Mouse (Mus musculus): ENCODE results near the gene Cltc. TPM values are rescaled to one million over a fixed set of nuclear protein-coding genes. Genes with fewer than 3 reads are reported as not detected.

Gene Cltc
- polyA plus RNA-seq, 1 experiment = 70.7 TPM

GRCm38 (mm10) chr11:86664406-86664805, 93.0 kb downstream of the Cltc start:
- H3K4me3 ChIP-seq (ENCODE audit: control insufficient read depth, insufficient read depth, low read length) = no peak overlapping the region
- H3K36me3 ChIP-seq (ENCODE audit: control insufficient read depth, insufficient read depth, low read length) = peaks cover 41% of the 10 kb centered on the region
- H3K4me1 ChIP-seq (replicated peaks; ENCODE audit: control insufficient read depth, insufficient read depth, low read length) = no peaks in the 10 kb centered on the region
- H3K27ac ChIP-seq (ENCODE audit: control insufficient read depth, insufficient read depth, low read length) = no peak overlapping the region
- H3K27me3 ChIP-seq (ENCODE audit: control insufficient read depth, insufficient read depth, low read length) = no peaks in the 10 kb centered on the region
- DNase-seq = no peak
- TF ChIP-seq POLR2A (IDR thresholded peaks at IDR 0.05; ENCODE audit: control insufficient read depth, extremely low read depth, insufficient read depth, low read length, poor library complexity) (no peak), CTCF (IDR thresholded peaks at IDR 0.05; ENCODE audit: borderline replicate concordance, control insufficient read depth, extremely low read depth, insufficient read depth, low read length, poor library complexity) (no peak)
- 95% methylated on average over 3 of the region's 3 CpGs for WGBS

GRCm38 (mm10) chr11:86663977-86664376, 93.4 kb downstream of the Cltc start:
- H3K27ac ChIP-seq (ENCODE audit: control insufficient read depth, insufficient read depth, low read length) = no peak overlapping the region
- no peaks in the 10 kb centered on the region for H3K27me3 ChIP-seq (ENCODE audit: control insufficient read depth, insufficient read depth, low read length)
- TF ChIP-seq CTCF (IDR thresholded peaks at IDR 0.05; ENCODE audit: borderline replicate concordance, control insufficient read depth, extremely low read depth, insufficient read depth, low read length, poor library complexity) (no peak), POLR2A (IDR thresholded peaks at IDR 0.05; ENCODE audit: control insufficient read depth, extremely low read depth, insufficient read depth, low read length, poor library complexity) (no peak)
- H3K36me3 ChIP-seq (ENCODE audit: control insufficient read depth, insufficient read depth, low read length) = peaks cover 41% of the 10 kb centered on the region
- DNase-seq = no peak
- no peak overlapping the region for H3K4me3 ChIP-seq (ENCODE audit: control insufficient read depth, insufficient read depth, low read length)
- H3K4me1 ChIP-seq (replicated peaks; ENCODE audit: control insufficient read depth, insufficient read depth, low read length) = no peaks in the 10 kb centered on the region

GRCm38 (mm10) chr11:86662986-86663895, 94.1 kb downstream of the Cltc start:
- Histone ChIP-seq H3K4me1 (replicated peaks; ENCODE audit: control insufficient read depth, insufficient read depth, low read length) (no peaks in the 10 kb centered on the region), H3K27ac (ENCODE audit: control insufficient read depth, insufficient read depth, low read length) (no peak overlapping the region), H3K36me3 (ENCODE audit: control insufficient read depth, insufficient read depth, low read length) (peaks cover 41% of the 10 kb centered on the region), H3K27me3 (ENCODE audit: control insufficient read depth, insufficient read depth, low read length) (no peaks in the 10 kb centered on the region), H3K4me3 (ENCODE audit: control insufficient read depth, insufficient read depth, low read length) (no peak overlapping the region)
- TF ChIP-seq CTCF (IDR thresholded peaks at IDR 0.05; ENCODE audit: borderline replicate concordance, control insufficient read depth, extremely low read depth, insufficient read depth, low read length, poor library complexity) (no peak), POLR2A (IDR thresholded peaks at IDR 0.05; ENCODE audit: control insufficient read depth, extremely low read depth, insufficient read depth, low read length, poor library complexity) (no peak)
- DNase-seq = no peak
- 93% methylated on average over 8 of the region's 8 CpGs for WGBS

- DNase-seq = no peak
- H3K4me3 ChIP-seq (ENCODE audit: control insufficient read depth, insufficient read depth, low read length) = no peak overlapping the region
Observed at GRCm38 (mm10) chr11:86657863-86658262, 99.5 kb downstream of the Cltc start.

GRCm38 (mm10) chr11:86656849-86657567, 100.4 kb downstream of the Cltc start:
- Histone ChIP-seq H3K4me1 (replicated peaks; ENCODE audit: control insufficient read depth, insufficient read depth, low read length) (no peaks in the 10 kb centered on the region), H3K4me3 (ENCODE audit: control insufficient read depth, insufficient read depth, low read length) (no peak overlapping the region), H3K27ac (ENCODE audit: control insufficient read depth, insufficient read depth, low read length) (no peak overlapping the region), H3K27me3 (ENCODE audit: control insufficient read depth, insufficient read depth, low read length) (no peaks in the 10 kb centered on the region), H3K36me3 (ENCODE audit: control insufficient read depth, insufficient read depth, low read length) (peaks cover 13% of the 10 kb centered on the region)
- no peak for TF ChIP-seq POLR2A (IDR thresholded peaks at IDR 0.05; ENCODE audit: control insufficient read depth, extremely low read depth, insufficient read depth, low read length, poor library complexity)
- no peak for TF ChIP-seq CTCF (IDR thresholded peaks at IDR 0.05; ENCODE audit: borderline replicate concordance, control insufficient read depth, extremely low read depth, insufficient read depth, low read length, poor library complexity)
- WGBS = 93% methylated on average over 4 of the region's 4 CpGs
- DNase-seq = no peak

More at GRCm38 (mm10) chr11:86657863-86658262, 99.5 kb downstream of the Cltc start:
- Histone ChIP-seq H3K27ac (ENCODE audit: control insufficient read depth, insufficient read depth, low read length) (no peak overlapping the region), H3K27me3 (ENCODE audit: control insufficient read depth, insufficient read depth, low read length) (no peaks in the 10 kb centered on the region), H3K4me1 (replicated peaks; ENCODE audit: control insufficient read depth, insufficient read depth, low read length) (no peaks in the 10 kb centered on the region), H3K36me3 (ENCODE audit: control insufficient read depth, insufficient read depth, low read length) (peaks cover 19% of the 10 kb centered on the region)
- TF ChIP-seq POLR2A (IDR thresholded peaks at IDR 0.05; ENCODE audit: control insufficient read depth, extremely low read depth, insufficient read depth, low read length, poor library complexity) (no peak), CTCF (IDR thresholded peaks at IDR 0.05; ENCODE audit: borderline replicate concordance, control insufficient read depth, extremely low read depth, insufficient read depth, low read length, poor library complexity) (no peak)

GRCm38 (mm10) chr11:86655671-86656070, 101.7 kb downstream of the Cltc start:
- 23% methylated on average over 1 of the region's 1 CpGs for WGBS
- Histone ChIP-seq H3K27me3 (ENCODE audit: control insufficient read depth, insufficient read depth, low read length) (no peaks in the 10 kb centered on the region), H3K27ac (ENCODE audit: control insufficient read depth, insufficient read depth, low read length) (no peak overlapping the region), H3K4me3 (ENCODE audit: control insufficient read depth, insufficient read depth, low read length) (no peak overlapping the region), H3K4me1 (replicated peaks; ENCODE audit: control insufficient read depth, insufficient read depth, low read length) (no peaks in the 10 kb centered on the region), H3K36me3 (ENCODE audit: control insufficient read depth, insufficient read depth, low read length) (peaks cover 3% of the 10 kb centered on the region)
- DNase-seq = no peak
- TF ChIP-seq CTCF (IDR thresholded peaks at IDR 0.05; ENCODE audit: borderline replicate concordance, control insufficient read depth, extremely low read depth, insufficient read depth, low read length, poor library complexity) = no peak
- TF ChIP-seq POLR2A (IDR thresholded peaks at IDR 0.05; ENCODE audit: control insufficient read depth, extremely low read depth, insufficient read depth, low read length, poor library complexity) = no peak
